Mouse (Mus musculus): ENCODE data around the gene Optn. TPM values are rescaled to one million over a fixed set of nuclear protein-coding genes. Genes with fewer than 3 reads are reported as not detected.

Gene Optn
- polyA plus RNA-seq, 1 experiment, result 4.1 TPM

DNA sequence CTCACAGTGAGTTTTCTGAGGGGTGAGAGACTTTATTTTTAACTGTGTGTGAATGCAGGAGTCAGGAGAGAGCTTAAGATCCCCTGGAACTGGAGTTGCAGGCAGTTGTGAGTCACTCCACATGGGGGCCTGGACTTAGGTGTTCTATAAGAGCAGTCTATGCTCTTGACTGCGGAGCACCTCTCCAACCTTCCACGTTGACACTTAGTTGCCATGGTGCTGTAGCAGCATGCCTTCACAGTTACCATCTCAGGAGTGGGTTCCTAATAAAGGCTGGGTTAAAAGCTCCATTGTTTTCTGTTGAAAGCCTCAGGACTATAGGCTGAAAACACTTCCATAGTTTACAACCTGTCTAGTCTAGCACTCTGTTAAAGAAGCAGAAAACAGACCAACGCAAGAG, 26.5 kb downstream of the Optn start:
- no peak overlapping the region for H3K27ac ChIP-seq (ENCODE audit: insufficient read depth, low read depth, low read length)
- TF ChIP-seq CTCF (conservative IDR thresholded peaks at IDR 0.05; ENCODE audit: insufficient read depth, insufficient read length, low read depth, low read length) (no peak), POLR2A (IDR thresholded peaks at IDR 0.05; ENCODE audit: low read depth, low read length) (no peak)
- DNase-seq, result no peak
- no peaks in the 10 kb centered on the region for H3K4me1 ChIP-seq (ENCODE audit: control insufficient read depth, insufficient read depth, low read length)
- H3K27me3 ChIP-seq (replicated peaks; ENCODE audit: control insufficient read depth, insufficient read depth, low read length), result no peaks in the 10 kb centered on the region
- no peaks in the 10 kb centered on the region for H3K36me3 ChIP-seq (ENCODE audit: control insufficient read depth, insufficient read depth, low read length)
- WGBS, result 77% methylated on average over 3 of the region's 3 CpGs
- H3K4me3 ChIP-seq (ENCODE audit: insufficient read depth, low read depth, low read length), result no peak overlapping the region

DNA sequence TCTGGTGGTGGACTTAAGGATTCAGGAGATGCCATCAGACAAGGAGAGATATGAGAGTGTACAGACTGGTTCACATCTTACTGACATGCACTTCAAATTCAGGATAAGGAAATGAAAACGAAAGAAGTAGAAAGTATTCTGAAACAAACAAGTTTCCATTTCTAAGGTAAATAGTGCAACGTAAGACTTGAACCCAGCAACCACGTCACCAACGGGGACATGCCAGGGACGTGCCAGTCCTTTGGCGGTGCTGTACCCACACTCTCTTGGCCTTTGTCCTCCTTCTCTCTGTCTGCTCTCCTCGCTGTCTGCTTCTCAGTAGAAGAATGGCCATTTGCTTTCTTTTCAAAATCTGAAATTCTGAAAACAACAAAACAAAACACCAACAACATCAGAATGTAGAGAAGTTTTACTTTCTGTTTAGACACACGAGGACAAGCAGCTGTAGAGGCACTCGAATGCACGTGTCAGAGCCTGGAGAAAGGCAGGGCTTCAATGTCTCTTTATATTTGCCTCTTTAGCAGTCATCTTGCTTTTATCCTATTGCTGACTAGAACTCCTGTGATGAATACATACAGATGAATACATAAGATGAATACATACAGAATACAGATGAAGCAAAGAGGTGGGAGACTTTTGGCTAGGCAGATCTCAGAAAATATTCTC, 27.3 kb downstream of the Optn start:
- no peaks in the 10 kb centered on the region for H3K4me1 ChIP-seq (ENCODE audit: control insufficient read depth, insufficient read depth, low read length)
- H3K36me3 ChIP-seq (ENCODE audit: control insufficient read depth, insufficient read depth, low read length), result no peaks in the 10 kb centered on the region
- no peak for TF ChIP-seq CTCF (conservative IDR thresholded peaks at IDR 0.05; ENCODE audit: insufficient read depth, insufficient read length, low read depth, low read length)
- no peak for TF ChIP-seq POLR2A (IDR thresholded peaks at IDR 0.05; ENCODE audit: low read depth, low read length)
- H3K27ac ChIP-seq (ENCODE audit: insufficient read depth, low read depth, low read length), result no peak overlapping the region
- DNase-seq, result no peak
- H3K4me3 ChIP-seq (ENCODE audit: insufficient read depth, low read depth, low read length), result no peak overlapping the region
- H3K27me3 ChIP-seq (replicated peaks; ENCODE audit: control insufficient read depth, insufficient read depth, low read length), result no peaks in the 10 kb centered on the region
- 82% methylated on average over 10 of the region's 10 CpGs for WGBS

DNA sequence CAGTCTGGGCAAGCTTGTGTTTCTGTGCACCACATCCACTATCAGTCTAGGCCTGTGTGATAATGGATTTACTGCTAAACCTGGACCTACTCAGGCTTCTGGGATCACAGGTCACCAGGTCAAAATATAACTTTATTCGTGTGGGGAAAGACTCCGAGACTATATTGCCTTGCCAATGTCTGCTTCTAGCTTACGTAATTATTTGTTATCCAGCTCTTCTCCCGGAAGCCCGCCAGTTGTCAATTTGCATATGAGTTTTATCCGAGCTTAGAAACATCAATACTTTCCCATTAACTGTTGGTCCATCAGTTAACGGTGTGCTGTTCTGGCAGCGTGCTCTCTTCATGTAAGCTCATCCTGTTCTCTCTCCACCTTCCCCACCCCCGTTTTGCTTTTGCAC, 28.6 kb downstream of the Optn start:
- no peak overlapping the region for H3K4me3 ChIP-seq (ENCODE audit: insufficient read depth, low read depth, low read length)
- TF ChIP-seq CTCF (conservative IDR thresholded peaks at IDR 0.05; ENCODE audit: insufficient read depth, insufficient read length, low read depth, low read length) (no peak), POLR2A (IDR thresholded peaks at IDR 0.05; ENCODE audit: low read depth, low read length) (no peak)
- no peaks in the 10 kb centered on the region for H3K27me3 ChIP-seq (replicated peaks; ENCODE audit: control insufficient read depth, insufficient read depth, low read length)
- H3K4me1 ChIP-seq (ENCODE audit: control insufficient read depth, insufficient read depth, low read length), result no peaks in the 10 kb centered on the region
- 90% methylated on average over 9 of the region's 9 CpGs for WGBS
- H3K27ac ChIP-seq (ENCODE audit: insufficient read depth, low read depth, low read length), result no peak overlapping the region
- no peak for DNase-seq
- H3K36me3 ChIP-seq (ENCODE audit: control insufficient read depth, insufficient read depth, low read length), result no peaks in the 10 kb centered on the region

DNA sequence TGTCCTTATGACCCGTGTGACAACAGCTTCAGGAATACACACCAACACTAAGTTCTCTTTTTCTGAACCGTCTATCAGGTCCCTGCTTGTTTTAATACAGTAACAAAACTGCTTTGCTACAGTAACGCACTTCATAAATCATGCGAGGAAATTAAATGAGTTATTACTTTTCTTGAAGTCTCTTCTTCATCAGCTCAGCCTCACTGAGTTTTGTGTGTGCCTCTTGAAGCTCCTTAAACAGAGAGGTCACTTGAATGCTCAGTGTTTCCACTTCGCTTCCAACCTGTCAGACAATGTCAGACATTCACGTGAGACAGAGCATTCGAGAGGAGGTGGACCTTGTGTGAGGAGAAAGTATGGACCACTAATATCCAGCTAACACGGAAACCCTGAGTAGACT, 29.1 kb downstream of the Optn start:
- Histone ChIP-seq H3K27me3 (replicated peaks; ENCODE audit: control insufficient read depth, insufficient read depth, low read length) (no peaks in the 10 kb centered on the region), H3K4me1 (ENCODE audit: control insufficient read depth, insufficient read depth, low read length) (no peaks in the 10 kb centered on the region), H3K27ac (ENCODE audit: insufficient read depth, low read depth, low read length) (no peak overlapping the region), H3K4me3 (ENCODE audit: insufficient read depth, low read depth, low read length) (no peak overlapping the region), H3K36me3 (ENCODE audit: control insufficient read depth, insufficient read depth, low read length) (no peaks in the 10 kb centered on the region)
- no peak for DNase-seq
- no peak for TF ChIP-seq POLR2A (IDR thresholded peaks at IDR 0.05; ENCODE audit: low read depth, low read length)
- TF ChIP-seq CTCF (conservative IDR thresholded peaks at IDR 0.05; ENCODE audit: insufficient read depth, insufficient read length, low read depth, low read length), result no peak
- WGBS, result 85% methylated on average over 8 of the region's 8 CpGs

DNA sequence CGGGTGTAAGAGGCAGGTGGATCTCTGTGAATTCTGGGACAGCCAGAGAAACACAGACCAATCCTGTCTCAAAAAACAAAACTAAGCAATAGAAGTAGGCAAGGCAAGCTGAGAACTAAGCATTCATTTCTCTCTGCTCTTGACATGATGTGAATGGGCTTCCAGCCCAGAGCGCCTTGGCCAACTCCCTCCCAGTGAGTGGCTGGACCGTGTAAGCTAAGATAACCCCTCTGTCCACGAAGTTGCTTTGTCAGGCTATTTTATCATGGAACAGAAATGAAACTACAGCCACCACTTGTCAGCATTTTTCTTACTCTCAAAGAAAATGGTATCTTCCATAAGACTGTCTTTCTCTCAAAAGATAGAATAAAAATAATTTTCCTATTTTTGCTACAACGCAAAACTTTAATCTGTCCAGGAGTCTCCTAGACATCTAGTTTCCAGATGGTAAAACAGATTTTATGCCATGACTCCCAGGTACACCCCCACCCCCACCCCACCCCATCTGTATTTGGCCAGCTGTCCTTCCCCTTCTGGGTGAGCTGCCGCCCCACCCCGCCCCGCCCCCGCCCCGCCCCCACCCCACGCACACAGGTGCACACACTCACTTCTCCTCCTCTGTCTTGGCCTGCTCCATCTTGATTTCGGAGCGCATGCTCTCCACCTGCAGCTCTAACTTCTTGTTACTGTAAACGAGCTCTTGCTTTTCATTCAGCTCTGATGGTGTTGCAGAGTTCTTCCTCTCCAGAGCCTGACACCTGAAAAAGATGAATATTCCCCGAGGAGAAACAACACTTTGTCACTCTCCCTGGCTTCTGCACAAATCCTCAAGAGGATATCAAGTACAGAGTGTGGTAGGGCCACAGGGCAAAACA, 30.1 kb downstream of the Optn start:
- Histone ChIP-seq H3K27me3 (replicated peaks; ENCODE audit: control insufficient read depth, insufficient read depth, low read length) (no peaks in the 10 kb centered on the region), H3K4me3 (ENCODE audit: insufficient read depth, low read depth, low read length) (no peak overlapping the region), H3K27ac (ENCODE audit: insufficient read depth, low read depth, low read length) (no peak overlapping the region), H3K4me1 (ENCODE audit: control insufficient read depth, insufficient read depth, low read length) (no peaks in the 10 kb centered on the region), H3K36me3 (ENCODE audit: control insufficient read depth, insufficient read depth, low read length) (no peaks in the 10 kb centered on the region)
- no peak for TF ChIP-seq POLR2A (IDR thresholded peaks at IDR 0.05; ENCODE audit: low read depth, low read length)
- TF ChIP-seq CTCF (conservative IDR thresholded peaks at IDR 0.05; ENCODE audit: insufficient read depth, insufficient read length, low read depth, low read length), result no peak
- DNase-seq, result peak; percentile 19
- WGBS, result 74% methylated on average over 15 of the region's 15 CpGs

DNA sequence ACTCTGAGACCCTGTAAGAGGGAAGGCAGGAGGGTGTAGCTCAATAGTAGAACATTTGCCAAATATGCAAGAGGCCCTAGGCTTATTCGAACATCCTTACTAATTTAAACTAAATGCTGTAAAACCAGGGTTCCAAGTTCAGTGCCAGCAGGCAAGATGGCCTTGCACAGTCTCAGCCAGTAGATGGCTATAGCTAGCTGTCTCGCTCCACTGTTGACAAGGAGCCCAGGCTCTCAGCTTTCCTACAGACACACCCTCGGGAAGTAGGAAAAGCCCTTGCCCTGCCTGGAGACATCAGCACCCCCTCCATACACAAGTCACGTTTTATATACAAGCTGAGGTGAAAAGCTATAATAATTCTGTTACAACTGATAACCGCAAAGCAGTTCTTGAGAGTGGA, 31.2 kb downstream of the Optn start:
- Histone ChIP-seq H3K36me3 (ENCODE audit: control insufficient read depth, insufficient read depth, low read length) (no peaks in the 10 kb centered on the region), H3K27ac (ENCODE audit: insufficient read depth, low read depth, low read length) (no peak overlapping the region), H3K4me1 (ENCODE audit: control insufficient read depth, insufficient read depth, low read length) (no peaks in the 10 kb centered on the region), H3K27me3 (replicated peaks; ENCODE audit: control insufficient read depth, insufficient read depth, low read length) (no peaks in the 10 kb centered on the region), H3K4me3 (ENCODE audit: insufficient read depth, low read depth, low read length) (no peak overlapping the region)
- WGBS, result 75% methylated on average over 5 of the region's 5 CpGs
- TF ChIP-seq CTCF (conservative IDR thresholded peaks at IDR 0.05; ENCODE audit: insufficient read depth, insufficient read length, low read depth, low read length), result no peak
- no peak for TF ChIP-seq POLR2A (IDR thresholded peaks at IDR 0.05; ENCODE audit: low read depth, low read length)
- DNase-seq, result no peak

DNA sequence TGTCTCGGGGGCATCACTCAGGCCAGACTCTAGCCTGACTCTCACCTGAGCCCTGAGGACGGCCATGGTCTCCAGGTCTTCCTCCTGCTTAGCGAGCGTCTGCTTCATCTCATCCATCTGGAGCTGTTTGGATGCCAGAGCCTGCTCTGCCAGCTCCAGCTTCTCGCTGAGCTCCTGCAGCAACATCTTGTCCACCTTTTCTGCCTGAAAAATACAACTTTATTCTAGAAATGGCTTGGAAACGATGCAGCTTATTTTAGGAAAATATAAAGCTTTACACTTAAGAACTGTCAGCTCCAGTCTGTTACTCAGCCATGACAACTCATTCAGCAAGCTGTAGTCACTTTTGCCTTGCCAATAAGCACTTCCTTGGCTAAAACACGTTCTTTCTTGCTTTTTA, 32.6 kb downstream of the Optn start:
- Histone ChIP-seq H3K27ac (ENCODE audit: insufficient read depth, low read depth, low read length) (no peak overlapping the region), H3K36me3 (ENCODE audit: control insufficient read depth, insufficient read depth, low read length) (no peaks in the 10 kb centered on the region), H3K4me1 (ENCODE audit: control insufficient read depth, insufficient read depth, low read length) (no peaks in the 10 kb centered on the region), H3K4me3 (ENCODE audit: insufficient read depth, low read depth, low read length) (no peak overlapping the region), H3K27me3 (replicated peaks; ENCODE audit: control insufficient read depth, insufficient read depth, low read length) (no peaks in the 10 kb centered on the region)
- 87% methylated on average over 7 of the region's 7 CpGs for WGBS
- TF ChIP-seq CTCF (conservative IDR thresholded peaks at IDR 0.05; ENCODE audit: insufficient read depth, insufficient read length, low read depth, low read length) (no peak), POLR2A (IDR thresholded peaks at IDR 0.05; ENCODE audit: low read depth, low read length) (no peak)
- no peak for DNase-seq
